Mouse (Mus musculus): ENCODE data around the gene Ano9.

GRCm38 (mm10) chr7:141073782-141074181 lies 43.8 kb downstream of the Ano9 start:
- TF ChIP-seq CTCF (IDR thresholded peaks at IDR 0.05; ENCODE audit: low read depth, low read length) (no peak), POLR2A (IDR thresholded peaks at IDR 0.05; ENCODE audit: insufficient read depth, low read length) (no peak)

Data from ES-Bruce4 (cell line).